Mouse (Mus musculus) hematopoietic stem cell, adult 5-6 weeks (primary cell): Measurements from ENCODE around the gene Ell2. TPM values are rescaled to one million over a fixed set of nuclear protein-coding genes. Genes with fewer than 3 reads are reported as not detected.

Experiments used
- ATAC-seq, 2 experiments: fragments of 125-278 bp in 1 of 2; replicated peaks in 1 of 2; 2 replicates each; pipeline ENCODE4 v1.8.0; 2016 to 2017; ENCODE audit warnings: inconsistent platforms in 2 of 2, mild to moderate bottlenecking in 2 of 2, moderate number of reproducible peaks in 2 of 2, low read depth in 1 of 2, moderate TSS enrichment in 1 of 2; ENCODE audit not compliant: low FRiP score in 2 of 2, poor library complexity in 2 of 2, severe bottlenecking in 2 of 2, insufficient read depth in 1 of 2, low TSS enrichment in 1 of 2
- total RNA-seq: library from RNA; stranded (forward); fragments of 172-1452, 232-1000 nt; gene quantifications from 2 replicates; pipeline ENCODE4 v1.2.3, GENCODE M21; 2017

Ell2 gene
- total RNA-seq, 1 experiment from 2014 or later = 30.9 TPM

GRCm38 (mm10) chr13:75786264-75786663 lies 79.7 kb downstream of the Ell2 start:
- ATAC-seq = no peak

GRCm38 (mm10) chr13:75787364-75787763 lies 80.8 kb downstream of the Ell2 start:
- no peak for ATAC-seq

- ATAC-seq = peak; percentile 54 to 74; a peak in 2 of 4 replicates
These were observed 81.6 kb downstream of the Ell2 start for GRCm38 (mm10) chr13:75788178-75788577.

GRCm38 (mm10) chr13:75789061-75789834 lies 82.7 kb downstream of the Ell2 start:
- peak; percentile 42 to 57; a peak in 3 of 4 replicates for ATAC-seq

- ATAC-seq = 0 out of 4 replicates have a peak, but pooled peaks have one; percentile 15 to 20
These were observed 84.1 kb downstream of the Ell2 start for GRCm38 (mm10) chr13:75790550-75791205.

- ATAC-seq = peak; percentile 2 to 9; a peak in 1 of 4 replicates
These were observed 87.5 kb downstream of the Ell2 start for GRCm38 (mm10) chr13:75793863-75794629.

GRCm38 (mm10) chr13:75797369-75798141 lies 91.0 kb downstream of the Ell2 start:
- peak; percentile 91 to 94 for ATAC-seq

GRCm38 (mm10) chr13:75798413-75799302 lies 92.1 kb downstream of the Ell2 start:
- ATAC-seq = peak; percentile 39 to 58; a peak in 3 of 4 replicates

- no peak for ATAC-seq
These were observed 92.9 kb downstream of the Ell2 start for GRCm38 (mm10) chr13:75799421-75799820.

GRCm38 (mm10) chr13:75807969-75808368 lies 101.4 kb downstream of the Ell2 start:
- no peak for ATAC-seq

GRCm38 (mm10) chr13:75809957-75810356 lies 103.4 kb downstream of the Ell2 start:
- ATAC-seq = peak; percentile 25 to 37; a peak in 2 of 4 replicates

GRCm38 (mm10) chr13:75817183-75817582 lies 110.6 kb downstream of the Ell2 start:
- ATAC-seq = peak; percentile 91 to 96

GRCm38 (mm10) chr13:75818486-75818885 lies 111.9 kb downstream of the Ell2 start:
- ATAC-seq = no peak

- ATAC-seq = no peak
These were observed 112.6 kb downstream of the Ell2 start for GRCm38 (mm10) chr13:75818945-75819706.

GRCm38 (mm10) chr13:75819898-75820297 lies 113.3 kb downstream of the Ell2 start:
- peak; percentile 15 to 22; a peak in 1 of 4 replicates for ATAC-seq
